Mouse (Mus musculus): ENCODE results near the gene Klra2.

GRCm38 (mm10) chr6:131292276-131292990, 45.3 kb upstream of the Klra2 start:
- TF ChIP-seq CTCF (IDR thresholded peaks at IDR 0.05; ENCODE audit: low read depth), result no peak
- no peak for TF ChIP-seq EP300 (IDR thresholded peaks at IDR 0.05; ENCODE audit: low read depth)
